Mouse (Mus musculus): ENCODE measurements around the gene Lrfn2. TPM values are rescaled to one million over a fixed set of nuclear protein-coding genes. Genes with fewer than 3 reads are reported as not detected.
A peak's percentile ranks its signal among the peaks of the same experiment; 100 is the strongest.

Lrfn2 gene
- polyA plus RNA-seq (2016; fragmentation: Nextera tagmentation; extraction: Ambion mirVana) = 0.07 TPM in 2 replicates

- Histone ChIP-seq H3K9me3 (replicated peaks) (no peaks in the 10 kb centered on the region), H3K9ac (no peak within 1 kb of the TSS), H3K4me1 (peaks cover 3% of the 10 kb centered on the region; the same call in 1 of the 2 replicates), H3K27ac (no peak within 1 kb of the TSS), H3K27me3 (replicated peaks) (peaks cover 52% of the 10 kb centered on the region), H3K4me2 (peak within 1 kb of the TSS; percentile 64), H3K4me3 (peak within 1 kb of the TSS; percentile 44), H3K36me3 (no peaks in the 10 kb centered on the region)
- 2% methylated on average over 48 of the region's 56 CpGs for WGBS (ENCODE audit: insufficient replicate concordance)
- peak; percentile 77 for ATAC-seq
Measured at GRCm38 (mm10) chr17:48931621-48932405, at the start of gene Lrfn2. TSS of gene Lrfn2 (plus strand) at chr17:48932379.

GRCm38 (mm10) chr17:48887472-48888385 is 44.5 kb upstream of the Lrfn2 start:
- no peak overlapping the region for H3K4me2 ChIP-seq
- WGBS (ENCODE audit: insufficient replicate concordance) = 29% methylated on average over 8 of the region's 8 CpGs
- no peak overlapping the region for H3K27ac ChIP-seq
- H3K4me1 ChIP-seq = no peaks in the 10 kb centered on the region
- no peaks in the 10 kb centered on the region for H3K36me3 ChIP-seq
- no peak overlapping the region for H3K9ac ChIP-seq
- no peak for ATAC-seq
- H3K4me3 ChIP-seq = no peak overlapping the region
- no peaks in the 10 kb centered on the region for H3K27me3 ChIP-seq (replicated peaks)
- no peaks in the 10 kb centered on the region for H3K9me3 ChIP-seq (replicated peaks)

- no peak overlapping the region for H3K4me2 ChIP-seq
- WGBS (ENCODE audit: insufficient replicate concordance) = 54% methylated on average over 4 of the region's 4 CpGs
- H3K9me3 ChIP-seq (replicated peaks) = no peaks in the 10 kb centered on the region
- H3K4me3 ChIP-seq = no peak overlapping the region
- no peaks in the 10 kb centered on the region for H3K4me1 ChIP-seq
- no peak overlapping the region for H3K9ac ChIP-seq
- H3K27me3 ChIP-seq (replicated peaks) = no peaks in the 10 kb centered on the region
- H3K36me3 ChIP-seq = no peaks in the 10 kb centered on the region
- ATAC-seq = no peak
- no peak overlapping the region for H3K27ac ChIP-seq
Measured at GRCm38 (mm10) chr17:48905286-48906040, 26.7 kb upstream of the Lrfn2 start.

- H3K27ac ChIP-seq = no peak overlapping the region
- H3K9ac ChIP-seq = no peak overlapping the region
- H3K27me3 ChIP-seq (replicated peaks) = no peaks in the 10 kb centered on the region
- no peaks in the 10 kb centered on the region for H3K9me3 ChIP-seq (replicated peaks)
- H3K4me1 ChIP-seq = no peaks in the 10 kb centered on the region
- H3K36me3 ChIP-seq = no peaks in the 10 kb centered on the region
- H3K4me2 ChIP-seq = no peak overlapping the region
- WGBS (ENCODE audit: insufficient replicate concordance) = 30% methylated on average over 6 of the region's 6 CpGs
- ATAC-seq = no peak
- no peak overlapping the region for H3K4me3 ChIP-seq
Measured at GRCm38 (mm10) chr17:48913437-48913836, 18.7 kb upstream of the Lrfn2 start.

- Histone ChIP-seq H3K9ac (no peak overlapping the region), H3K27me3 (replicated peaks) (no peaks in the 10 kb centered on the region), H3K9me3 (replicated peaks) (no peaks in the 10 kb centered on the region), H3K4me1 (no peaks in the 10 kb centered on the region), H3K4me2 (no peak overlapping the region), H3K27ac (no peak overlapping the region), H3K36me3 (no peaks in the 10 kb centered on the region), H3K4me3 (no peak overlapping the region)
- no peak for ATAC-seq
- 15% methylated on average over 11 of the region's 11 CpGs for WGBS (ENCODE audit: insufficient replicate concordance)
Measured at GRCm38 (mm10) chr17:48917411-48917810, 14.8 kb upstream of the Lrfn2 start.

- Histone ChIP-seq H3K4me1 (no peaks in the 10 kb centered on the region), H3K4me2 (no peak overlapping the region), H3K27ac (no peak overlapping the region), H3K9me3 (replicated peaks) (no peaks in the 10 kb centered on the region), H3K36me3 (no peaks in the 10 kb centered on the region), H3K4me3 (no peak overlapping the region), H3K27me3 (replicated peaks) (no peaks in the 10 kb centered on the region), H3K9ac (no peak overlapping the region)
- WGBS (ENCODE audit: insufficient replicate concordance) = 83% methylated on average over 3 of the region's 3 CpGs
- ATAC-seq = no peak
Measured at GRCm38 (mm10) chr17:48918458-48918857, 13.7 kb upstream of the Lrfn2 start.

GRCm38 (mm10) chr17:48922905-48923304 is 9.3 kb upstream of the Lrfn2 start:
- Histone ChIP-seq H3K9ac (no peak overlapping the region), H3K36me3 (no peaks in the 10 kb centered on the region), H3K4me1 (no peaks in the 10 kb centered on the region), H3K27ac (no peak overlapping the region), H3K9me3 (replicated peaks) (no peaks in the 10 kb centered on the region), H3K4me3 (no peak overlapping the region), H3K4me2 (no peak overlapping the region), H3K27me3 (replicated peaks) (no peaks in the 10 kb centered on the region)
- no peak for ATAC-seq
- 69% methylated on average over 2 of the region's 2 CpGs for WGBS (ENCODE audit: insufficient replicate concordance)

GRCm38 (mm10) chr17:48925426-48925825 is 6.8 kb upstream of the Lrfn2 start:
- no peaks in the 10 kb centered on the region for H3K4me1 ChIP-seq
- H3K4me3 ChIP-seq = no peak overlapping the region
- ATAC-seq = no peak
- no peaks in the 10 kb centered on the region for H3K36me3 ChIP-seq
- H3K27ac ChIP-seq = no peak overlapping the region
- peaks cover 11% of the 10 kb centered on the region for H3K27me3 ChIP-seq (replicated peaks)
- H3K4me2 ChIP-seq = no peak overlapping the region
- 63% methylated on average over 9 of the region's 9 CpGs for WGBS (ENCODE audit: insufficient replicate concordance)
- no peaks in the 10 kb centered on the region for H3K9me3 ChIP-seq (replicated peaks)
- H3K9ac ChIP-seq = no peak overlapping the region

GRCm38 (mm10) chr17:48930994-48931393 is 1.2 kb upstream of the Lrfn2 start:
- 41% methylated on average over 10 of the region's 10 CpGs for WGBS (ENCODE audit: insufficient replicate concordance)
- no peaks in the 10 kb centered on the region for H3K36me3 ChIP-seq
- H3K27me3 ChIP-seq (replicated peaks) = peaks cover 52% of the 10 kb centered on the region
- no peak overlapping the region for H3K9ac ChIP-seq
- H3K9me3 ChIP-seq (replicated peaks) = no peaks in the 10 kb centered on the region
- ATAC-seq = no peak
- peaks cover 3% of the 10 kb centered on the region; the same call in 1 of the 2 replicates for H3K4me1 ChIP-seq
- no peak overlapping the region for H3K4me2 ChIP-seq
- no peak overlapping the region for H3K4me3 ChIP-seq
- H3K27ac ChIP-seq = no peak overlapping the region

GRCm38 (mm10) chr17:48932406-48932906 is 277 bp downstream of the Lrfn2 start:
- no peaks in the 10 kb centered on the region for H3K9me3 ChIP-seq (replicated peaks)
- 3% methylated on average over 26 of the region's 26 CpGs for WGBS (ENCODE audit: insufficient replicate concordance)
- H3K27me3 ChIP-seq (replicated peaks) = peaks cover 52% of the 10 kb centered on the region
- no peak overlapping the region for H3K4me3 ChIP-seq
- H3K9ac ChIP-seq = no peak overlapping the region
- H3K36me3 ChIP-seq = no peaks in the 10 kb centered on the region
- H3K4me1 ChIP-seq = peaks cover 3% of the 10 kb centered on the region; the same call in 1 of the 2 replicates
- ATAC-seq = no peak
- H3K4me2 ChIP-seq = peak overlapping the region; percentile 64
- no peak overlapping the region for H3K27ac ChIP-seq

- no peak overlapping the region for H3K4me2 ChIP-seq
- no peak overlapping the region for H3K4me3 ChIP-seq
- peaks cover 52% of the 10 kb centered on the region for H3K27me3 ChIP-seq (replicated peaks)
- no peaks in the 10 kb centered on the region for H3K9me3 ChIP-seq (replicated peaks)
- H3K27ac ChIP-seq = no peak overlapping the region
- 11% methylated on average over 8 of the region's 9 CpGs for WGBS (ENCODE audit: insufficient replicate concordance)
- H3K9ac ChIP-seq = no peak overlapping the region
- ATAC-seq = no peak
- H3K36me3 ChIP-seq = no peaks in the 10 kb centered on the region
- peaks cover 3% of the 10 kb centered on the region; the same call in 1 of the 2 replicates for H3K4me1 ChIP-seq
Measured at GRCm38 (mm10) chr17:48932916-48933315, 737 bp downstream of the Lrfn2 start.

Data from liver, embryonic 12.5 days (tissue).